Mouse (Mus musculus): ENCODE data around the gene Sf3b4.

GRCm38 (mm10) chr3:96171583-96172196, 442 bp upstream of the Sf3b4 start:
- no peak for TF ChIP-seq GATA1 (IDR thresholded peaks at IDR 0.05; ENCODE audit: borderline replicate concordance, low read length)
- no peak for TF ChIP-seq FLI1 (IDR thresholded peaks at IDR 0.05; ENCODE audit: low read length)

Measured in megakaryocyte, embryonic 14.5 days (primary cell).